Mouse (Mus musculus): ENCODE data around the gene Phf24. TPM values are rescaled to one million over a fixed set of nuclear protein-coding genes. Genes with fewer than 3 reads are reported as not detected.

Gene Phf24
- total RNA-seq (2021) = 100 to 1,000 TPM; 333 to 352 TPM

GRCm38 (mm10) chr4:42916617-42917401 is at the start of gene Phf24:
TSS of gene Phf24 (plus strand) at chr4:42916660.
- peak; percentile 55 to 70 for DNase-seq (ENCODE audit: low spot score in 2 of 2)
- intact Hi-C loops (cut with DNase I) = loop anchor here (1.0 to 5.0 kb wide), 2 partner anchors 32 to 40 kb away; partner anchors contain the start of gene Dnajb5

DNA sequence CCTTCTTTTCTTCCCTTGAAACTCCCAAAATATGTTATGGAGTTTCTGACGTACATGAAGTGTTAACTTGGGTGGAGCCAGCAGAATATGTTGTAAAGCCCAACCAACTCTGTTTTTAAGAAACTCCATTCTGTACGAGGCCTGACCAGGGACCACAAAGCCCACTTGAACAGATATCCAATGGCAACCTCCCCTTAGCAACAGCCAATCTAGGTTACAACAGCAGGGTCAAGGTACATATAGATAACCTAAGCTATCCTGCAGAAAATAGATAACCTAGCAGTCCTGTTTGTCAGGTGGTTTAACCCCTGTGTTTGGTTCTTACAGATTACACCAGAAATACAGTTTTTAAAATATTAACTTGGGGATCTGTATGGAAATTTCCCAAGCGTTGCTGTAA is 49.1 kb upstream of the Phf24 start:
- intact Hi-C loops (cut with DNase I) = no loop called here
- DNase-seq (ENCODE audit: low spot score in 2 of 2) = no peak

DNA sequence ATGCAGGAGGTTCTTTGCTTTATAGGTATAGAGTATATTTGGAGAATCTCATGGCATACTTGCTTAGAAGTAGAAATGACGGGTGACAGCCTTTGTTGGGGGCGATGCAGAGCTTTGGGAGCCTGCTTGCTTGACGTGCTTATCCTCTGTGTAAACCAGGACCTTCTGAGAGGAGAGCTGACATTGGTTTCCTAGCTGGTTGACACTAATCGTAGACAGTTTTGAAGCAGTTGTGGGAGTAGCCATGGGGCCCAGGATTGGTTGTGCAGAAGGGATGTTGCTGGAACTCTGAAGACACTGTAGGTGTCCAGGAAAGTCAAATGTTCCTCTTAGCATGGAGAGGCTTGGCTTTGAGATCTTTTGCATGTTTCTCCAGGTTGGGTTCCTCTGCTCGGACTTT is 48.3 kb upstream of the Phf24 start:
- intact Hi-C loops (cut with DNase I) = no loop called here
- no peak for DNase-seq (ENCODE audit: low spot score in 2 of 2)

GRCm38 (mm10) chr4:42870748-42871147 is 45.7 kb upstream of the Phf24 start:
- intact Hi-C loops (cut with DNase I) = no loop called here

GRCm38 (mm10) chr4:42872151-42872550 is 44.3 kb upstream of the Phf24 start:
- intact Hi-C loops (cut with DNase I) = no loop called here

More at GRCm38 (mm10) chr4:42870748-42871147, 45.7 kb upstream of the Phf24 start:
- no peak for DNase-seq (ENCODE audit: low spot score in 2 of 2)

DNA sequence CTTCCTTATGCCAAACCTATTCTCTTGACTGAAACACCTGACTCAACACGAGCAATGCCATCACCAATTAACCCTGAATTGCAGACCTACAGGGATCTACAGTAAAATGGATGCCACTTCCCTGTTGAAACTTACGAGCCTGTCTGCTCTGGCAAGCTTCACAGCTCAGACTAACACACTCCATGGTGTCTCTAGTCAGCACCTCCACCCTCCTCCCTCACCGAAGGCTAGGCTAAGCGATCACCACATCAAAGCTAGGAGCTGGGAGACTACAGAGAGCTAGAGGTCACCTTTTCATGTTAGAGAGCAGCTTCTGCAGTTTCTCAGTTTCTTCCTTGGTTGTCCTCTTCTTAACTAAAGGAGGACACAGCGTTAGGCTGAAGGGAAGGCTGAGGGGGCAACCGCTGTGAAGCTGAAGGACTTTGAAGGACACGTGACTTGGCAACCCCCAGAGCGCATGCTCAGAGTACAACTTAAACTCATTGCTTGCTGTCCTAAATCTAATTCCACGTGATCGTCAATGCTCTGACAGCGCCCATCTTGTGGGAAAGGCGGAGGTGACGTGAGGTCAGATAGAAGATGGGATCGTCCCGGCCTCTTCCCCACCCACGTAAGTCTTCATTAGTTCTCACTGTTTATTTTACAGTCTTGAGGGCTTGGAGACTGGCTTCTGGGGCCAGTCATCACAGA is 43.6 kb upstream of the Phf24 start:
- no peak for DNase-seq (ENCODE audit: low spot score in 2 of 2)
- intact Hi-C loops (cut with DNase I) = no loop called here

More at GRCm38 (mm10) chr4:42872151-42872550, 44.3 kb upstream of the Phf24 start:
- DNase-seq (ENCODE audit: low spot score in 2 of 2) = no peak

DNA sequence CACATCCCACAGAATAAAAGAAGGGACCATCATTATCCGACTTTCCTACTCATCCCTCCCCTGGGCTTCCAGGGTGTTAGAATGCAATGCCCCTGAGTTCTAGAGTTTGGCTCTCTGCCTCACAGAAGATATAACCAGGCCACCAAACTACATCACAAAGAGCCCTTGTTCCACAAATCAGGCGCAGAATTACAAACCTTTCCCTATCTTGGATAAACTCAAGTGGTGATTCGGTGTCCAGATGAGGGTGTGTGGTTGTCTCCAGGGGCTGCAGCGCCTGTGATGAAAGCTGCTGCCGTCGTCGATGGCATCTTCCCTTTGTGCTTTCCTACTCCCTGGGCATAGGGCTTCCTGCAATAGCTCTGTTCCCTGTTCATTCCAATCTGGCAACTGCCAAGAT is 42.3 kb upstream of the Phf24 start, which contains the start of gene Fam205c:
TSS of gene Fam205c (minus strand) at position 101 of the 400 bp plus-strand sequence.
- no peak for DNase-seq (ENCODE audit: low spot score in 2 of 2)
- intact Hi-C loops (cut with DNase I) = no loop called here

GRCm38 (mm10) chr4:42876586-42877291 is 39.7 kb upstream of the Phf24 start:
- intact Hi-C loops (cut with DNase I) = loop anchor here (1.0 to 5.0 kb wide), 2 partner anchors 41 to 89 kb away; partner anchors contain the start of gene Phf24
- peak; percentile 32 to 44 for DNase-seq (ENCODE audit: low spot score in 2 of 2)

DNA sequence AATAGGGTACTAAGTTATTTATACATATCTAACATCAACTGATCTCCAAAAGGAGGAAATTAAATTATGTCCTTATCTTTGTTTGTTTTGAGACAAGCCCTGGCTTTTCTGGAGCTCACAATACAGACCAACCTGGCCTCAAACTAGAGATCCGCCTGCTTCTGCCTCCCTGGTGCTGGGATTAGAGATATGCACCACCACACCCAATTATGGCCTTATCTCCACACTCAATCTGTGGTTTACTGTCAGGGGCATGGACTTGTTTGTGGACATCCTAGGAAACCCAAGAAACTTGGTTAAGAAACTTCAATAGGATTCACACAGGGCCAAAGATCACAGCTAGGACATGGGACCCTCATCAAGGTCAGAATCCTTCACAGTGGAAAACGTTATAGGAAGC is 38.8 kb upstream of the Phf24 start:
- DNase-seq (ENCODE audit: low spot score in 2 of 2) = no peak
- intact Hi-C loops (cut with DNase I) = loop anchor here (1.0 to 5.0 kb wide), 2 partner anchors 40 to 88 kb away; partner anchors contain the start of gene Phf24

DNA sequence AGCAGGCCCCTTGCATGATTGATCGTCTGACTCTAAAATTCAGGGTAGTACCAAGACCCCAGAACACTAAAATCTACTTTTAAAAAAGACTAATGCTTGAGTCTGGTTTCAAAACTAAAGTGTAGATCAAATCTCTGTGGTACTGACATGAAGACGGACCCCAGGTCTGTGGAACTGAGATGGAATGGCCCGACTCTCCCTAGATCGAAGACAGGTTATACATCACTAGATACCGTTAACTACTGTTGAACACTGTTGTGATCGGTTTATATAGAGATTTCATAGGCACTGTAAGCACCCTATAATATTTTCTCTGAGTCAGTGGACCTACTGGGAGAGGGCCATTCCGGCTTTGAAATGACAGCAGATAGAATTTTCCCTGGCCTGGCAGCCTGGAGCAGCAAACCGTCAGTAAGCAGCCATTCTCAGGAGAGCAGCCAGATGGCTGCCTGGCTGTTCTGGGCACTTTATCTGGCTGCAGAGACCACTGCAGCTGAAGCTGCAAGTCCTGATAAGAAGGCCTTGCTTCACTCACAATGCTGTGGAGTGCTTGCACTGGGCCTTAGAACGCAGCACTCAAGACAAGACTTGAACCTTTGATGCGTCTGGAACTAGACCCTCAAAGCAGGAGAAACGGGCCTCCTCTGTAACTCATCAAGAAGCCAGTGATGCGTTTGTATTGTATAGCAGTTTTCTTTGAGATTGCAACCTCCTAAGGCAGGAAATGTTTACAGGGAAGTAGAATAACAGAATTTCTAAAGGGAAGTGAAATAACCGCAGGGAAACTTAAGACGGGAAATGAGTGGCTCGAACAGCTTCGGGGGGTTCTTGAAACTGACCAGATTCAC is 36.4 kb upstream of the Phf24 start:
- no peak for DNase-seq (ENCODE audit: low spot score in 2 of 2)
- intact Hi-C loops (cut with DNase I) = loop anchor here (5.0 kb wide), 1 partner anchor 37 kb away; the partner anchor contains the start of gene Phf24

- DNase-seq (ENCODE audit: low spot score in 2 of 2) = no peak
- intact Hi-C loops (cut with DNase I) = no loop called here
These were observed 35.8 kb upstream of the Phf24 start for GRCm38 (mm10) chr4:42880677-42880948.

DNA sequence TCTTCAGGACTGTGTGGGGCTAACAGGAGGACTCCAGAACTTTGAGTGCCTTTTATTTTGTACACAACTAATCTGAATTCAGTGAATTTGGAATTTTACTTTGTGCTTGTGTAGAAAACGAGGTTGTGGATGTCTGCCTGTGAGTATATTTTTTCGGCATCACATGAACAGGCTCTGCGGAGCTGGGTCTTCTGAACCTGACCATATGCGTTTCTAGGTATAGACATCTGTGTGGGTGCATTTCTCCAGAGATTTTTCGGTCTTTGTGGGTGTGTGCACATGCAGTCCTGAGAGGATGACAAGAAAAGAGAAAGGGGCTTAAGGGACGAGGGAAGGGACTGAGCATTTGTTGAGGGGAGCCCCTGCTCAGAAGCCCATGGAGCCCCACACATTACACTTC is 29.5 kb upstream of the Phf24 start:
- DNase-seq (ENCODE audit: low spot score in 2 of 2) = peak; percentile 52 to 60
- intact Hi-C loops (cut with DNase I) = loop anchor here (2.0 to 5.0 kb wide), 2 partner anchors 35 to 60 kb away; no protein-coding TSS in a partner anchor

DNA sequence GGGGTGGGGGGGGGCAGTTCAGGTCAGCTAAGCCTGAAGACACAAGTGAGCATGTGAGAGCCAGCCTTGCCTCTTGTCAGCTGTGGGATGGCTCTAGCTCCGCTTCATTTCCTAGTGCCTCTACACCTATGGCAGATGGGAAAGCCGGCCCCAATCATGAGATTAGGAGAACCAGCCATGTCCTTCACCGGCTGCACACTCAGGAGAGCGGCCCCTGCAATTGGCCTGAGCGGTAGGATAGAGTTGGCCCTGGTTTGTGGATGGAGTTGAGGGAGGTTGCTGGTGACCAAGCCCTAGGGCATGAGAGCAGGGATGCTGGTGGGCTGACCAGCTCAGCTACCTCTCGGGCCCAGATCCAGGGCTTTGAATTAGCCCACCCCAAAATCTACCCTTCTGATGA is 27.7 kb upstream of the Phf24 start:
- DNase-seq (ENCODE audit: low spot score in 2 of 2) = no peak
- intact Hi-C loops (cut with DNase I) = loop anchor here (5.0 kb wide), 1 partner anchor 33 kb away; no protein-coding TSS in a partner anchor

GRCm38 (mm10) chr4:42891176-42891575 is 25.3 kb upstream of the Phf24 start:
- no peak for DNase-seq (ENCODE audit: low spot score in 2 of 2)
- intact Hi-C loops (cut with DNase I) = no loop called here

GRCm38 (mm10) chr4:42895118-42895517 is 21.3 kb upstream of the Phf24 start:
- no peak for DNase-seq (ENCODE audit: low spot score in 2 of 2)
- intact Hi-C loops (cut with DNase I) = no loop called here

DNA sequence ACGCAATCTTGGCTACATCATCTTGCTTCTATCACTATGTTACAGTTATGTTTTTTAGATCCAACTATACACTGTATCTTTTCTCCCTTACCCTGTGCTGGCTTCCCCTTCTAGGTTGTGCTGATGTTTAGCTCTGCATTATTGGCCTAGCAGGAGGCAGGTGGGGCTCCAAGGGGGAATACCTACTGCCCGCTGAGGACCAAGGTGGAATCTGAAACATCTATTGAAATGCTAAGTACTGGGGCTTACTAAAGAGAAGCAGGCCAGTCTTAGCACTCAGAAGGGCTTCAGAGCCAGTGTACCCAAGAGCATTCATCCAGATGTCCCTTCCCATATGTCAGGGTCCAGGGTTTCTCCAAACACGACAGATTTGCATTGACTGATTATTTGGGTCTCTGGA is 17.5 kb upstream of the Phf24 start:
- no peak for DNase-seq (ENCODE audit: low spot score in 2 of 2)
- intact Hi-C loops (cut with DNase I) = no loop called here

GRCm38 (mm10) chr4:42900878-42901277 is 15.6 kb upstream of the Phf24 start:
- DNase-seq (ENCODE audit: low spot score in 2 of 2) = peak; percentile 64 to 67

DNA sequence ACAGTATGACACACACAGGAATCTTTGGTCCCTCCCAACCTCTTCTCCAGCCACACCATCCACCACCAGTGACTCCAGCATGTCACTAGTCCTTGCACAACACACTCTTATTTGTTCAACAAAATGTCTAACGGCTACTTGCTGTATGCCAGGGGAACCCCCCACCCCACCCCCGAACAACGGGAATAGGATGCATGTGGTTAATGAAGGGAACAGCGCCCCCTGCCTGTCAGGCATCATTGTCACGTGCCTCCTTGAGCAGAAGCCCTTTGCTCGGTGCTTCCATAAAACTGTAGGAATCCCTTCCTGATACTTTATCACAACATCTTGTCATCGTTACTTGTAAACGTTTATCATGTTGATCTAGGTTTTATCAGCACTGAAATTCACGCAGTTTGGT is 14.3 kb upstream of the Phf24 start:
- peak in 1 of 2 experiments; percentile 3 for DNase-seq (ENCODE audit: low spot score in 2 of 2)
- intact Hi-C loops (cut with DNase I) = no loop called here

More at GRCm38 (mm10) chr4:42900878-42901277, 15.6 kb upstream of the Phf24 start:
- intact Hi-C loops (cut with DNase I) = no loop called here

- intact Hi-C loops (cut with DNase I) = no loop called here
These were observed 13.7 kb upstream of the Phf24 start for GRCm38 (mm10) chr4:42902730-42903129.

More at GRCm38 (mm10) chr4:42902730-42903129, 13.7 kb upstream of the Phf24 start:
- DNase-seq (ENCODE audit: low spot score in 2 of 2) = no peak

Measured in left cerebral cortex, postnatal 36 days (tissue).